Mouse (Mus musculus) bone marrow macrophage, adult 2 months (primary cell): Measurements from ENCODE around the gene Prdx5.

Experiments used
- CTCF ChIP-seq: IDR thresholded peaks from 2 replicates; pipeline ENCODE4 v1.5.1; 2012; ENCODE audit warnings: low read depth, mild to moderate bottlenecking, low read length, moderate library complexity
- POLR2A ChIP-seq: IDR thresholded peaks from 2 replicates; pipeline ENCODE4 v1.6.1; 2012; ENCODE audit warnings: mild to moderate bottlenecking, low read depth, low read length, borderline replicate concordance

- TF ChIP-seq CTCF (no peak), POLR2A (no peak)
Measured at GRCm38 (mm10) chr19:6875834-6876233, 34.1 kb downstream of the Prdx5 start.
